Mouse (Mus musculus): ENCODE measurements at regions not wholly inside any gene's neighbourhood (a gene's known extent, or its start where the extent isn't known, plus 50 kb on each side); places are given as distances from the start of the nearest gene placed in this dataset.

- peak; percentile 49 for DNase-seq (ENCODE audit: low read depth)
- peak; percentile 50; the same call in 1 of the 2 replicates for TF ChIP-seq CTCF (IDR thresholded peaks at IDR 0.05; ENCODE audit: borderline replicate concordance, extremely low read depth, insufficient read depth, insufficient read length)
- TF ChIP-seq POLR2A (IDR thresholded peaks at IDR 0.05; ENCODE audit: borderline replicate concordance, extremely low read depth, insufficient read depth, insufficient read length, poor library complexity, severe bottlenecking): no peak
Measured at GRCm38 (mm10) chr8:49708701-49709100, 865.0 kb upstream of the Tenm3 start.

DNA sequence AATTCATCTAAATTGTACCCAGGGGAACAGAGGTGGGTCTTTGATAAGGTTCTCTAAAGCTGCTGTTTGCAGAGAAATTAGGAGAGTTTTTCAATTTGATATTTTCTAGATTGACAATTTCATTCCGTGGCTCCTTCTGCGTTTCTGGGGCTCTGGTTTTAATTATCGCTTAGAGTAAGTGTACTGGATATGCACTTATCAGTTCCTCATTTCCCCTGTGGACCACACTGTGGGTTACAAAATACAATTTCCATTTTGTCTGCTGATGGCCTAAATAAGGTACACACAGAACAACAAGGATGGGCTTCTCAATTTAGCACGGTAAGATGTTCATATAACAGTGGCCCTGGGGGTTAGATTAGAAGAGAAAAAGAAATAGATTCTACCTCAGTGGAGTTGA, 855.3 kb upstream of the Tenm3 start:
- TF ChIP-seq CTCF (IDR thresholded peaks at IDR 0.05; ENCODE audit: borderline replicate concordance, extremely low read depth, insufficient read depth, insufficient read length) (no peak), POLR2A (IDR thresholded peaks at IDR 0.05; ENCODE audit: borderline replicate concordance, extremely low read depth, insufficient read depth, insufficient read length, poor library complexity, severe bottlenecking) (no peak)
- DNase-seq (ENCODE audit: low read depth): no peak

DNA sequence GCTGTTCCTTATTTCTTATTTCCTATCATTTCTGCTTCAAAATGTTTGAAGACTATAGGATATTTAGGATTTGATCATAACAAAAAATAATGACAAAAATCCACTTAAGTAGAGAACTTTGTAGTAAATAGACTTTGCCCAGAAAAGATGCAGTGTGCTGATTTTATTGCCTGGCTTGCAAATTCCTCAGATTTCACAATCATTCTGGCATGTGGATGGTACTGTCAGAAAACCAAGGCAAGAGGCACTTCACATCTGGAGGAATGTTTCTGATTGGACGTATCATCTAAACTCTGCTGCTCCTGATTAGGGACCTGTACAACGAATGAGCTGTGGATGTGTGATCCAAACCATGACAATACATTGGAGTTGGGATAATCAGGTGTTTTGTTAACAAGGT, 853.0 kb upstream of the Tenm3 start:
- TF ChIP-seq CTCF (IDR thresholded peaks at IDR 0.05; ENCODE audit: borderline replicate concordance, extremely low read depth, insufficient read depth, insufficient read length) (no peak), POLR2A (IDR thresholded peaks at IDR 0.05; ENCODE audit: borderline replicate concordance, extremely low read depth, insufficient read depth, insufficient read length, poor library complexity, severe bottlenecking) (no peak)
- DNase-seq (ENCODE audit: low read depth): no peak
